9 mouse cellular contexts compared by ENCODE assay signal in the genomic region with DNA sequence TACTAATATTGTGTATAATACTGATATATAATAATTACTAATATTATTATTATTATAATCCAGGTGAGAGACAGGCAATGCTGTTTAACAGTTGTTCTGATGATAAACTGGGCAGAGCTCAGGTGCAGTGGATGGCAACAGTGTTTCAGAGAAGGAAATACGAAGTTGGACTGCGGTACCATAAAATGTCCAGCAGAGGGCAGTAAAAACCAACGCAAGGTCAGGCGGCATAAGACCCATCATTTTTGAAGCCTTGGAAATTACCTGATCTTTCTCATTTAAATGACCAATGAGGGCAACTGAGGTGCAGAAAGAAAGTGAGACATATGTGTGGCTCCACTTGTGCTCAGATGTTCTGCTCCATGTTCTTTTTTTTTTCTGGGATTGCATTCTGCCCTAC. TPM values are rescaled to one million over a fixed set of nuclear protein-coding genes. Genes with fewer than 3 reads are reported as not detected.
DNase-seq lines count a peak whose midpoint lies in the region; ATAC-seq and TF ChIP-seq lines count a peak whose summit lies in the region.
"Had no signal": no experiment of that assay in that cellular context is flagged by ENCODE, and none has a peak within 500 bp of the region (broad histone marks: within the 10 kb centered on the region; RNA-seq: fewer than 3 reads in every experiment).

No protein-coding gene starts in this region.

- no peaks in the 10 kb centered on the region for H3K9me3 ChIP-seq in kidney, embryonic 16.5 days (ENCODE audit: low read length)
- H3K9me3 ChIP-seq in liver, postnatal 0 days (ENCODE audit: low read length): no peaks in the 10 kb centered on the region
- H3K9me3 ChIP-seq: liver, embryonic 15.5 days had no signal

- no peak overlapping the region for H3K4me2 ChIP-seq in kidney, embryonic 16.5 days (replicated peaks; ENCODE audit: low read depth, low read length)
- H3K4me2 ChIP-seq in liver, postnatal 0 days (ENCODE audit: low read depth, low read length): no peak overlapping the region
- H3K4me2 ChIP-seq: liver, embryonic 15.5 days had no signal

- DNase-seq in kidney, adult 18-20 months: peak; percentile 55
- peak; percentile 88 for DNase-seq in CD4-positive, CD25-positive, alpha-beta regulatory T cell, adult 2 months (ENCODE audit: low read depth, low spot score)
- DNase-seq in MEL-GATA-1-ER (ENCODE audit: extremely low read depth, low read depth): peak; percentile 51
- peak; percentile 73 for DNase-seq in embryo, embryonic 11 days
- DNase-seq in liver, postnatal 0 days: peak; percentile 43
- DNase-seq in thymus, postnatal 0 days (ENCODE audit: low spot score): peak; percentile 77
- no peak for DNase-seq in adrenal gland, postnatal 25 days

- TF ChIP-seq EP300 in liver, postnatal 0 days (IDR thresholded peaks at IDR 0.05; ENCODE audit: low read depth): no peak

- TF ChIP-seq CTCF in liver, postnatal 0 days (IDR thresholded peaks at IDR 0.05; ENCODE audit: low read depth): peak; percentile 92

- H3K36me3 ChIP-seq in kidney, embryonic 16.5 days (ENCODE audit: insufficient read depth, low read length): no peaks in the 10 kb centered on the region
- no peaks in the 10 kb centered on the region for H3K36me3 ChIP-seq in liver, postnatal 0 days (replicated peaks; ENCODE audit: insufficient read depth, low read length)
- H3K36me3 ChIP-seq: liver, embryonic 15.5 days had no signal

- ATAC-seq in kidney, embryonic 16.5 days (ENCODE audit: low FRiP score, low TSS enrichment): no peak
- no peak for ATAC-seq in liver, postnatal 0 days

- H3K4me3 ChIP-seq in kidney, embryonic 16.5 days (ENCODE audit: low read length): no peak overlapping the region
- no peak overlapping the region for H3K4me3 ChIP-seq in liver, postnatal 0 days (ENCODE audit: low read depth, low read length)
- H3K4me3 ChIP-seq: liver, embryonic 15.5 days had no signal

- H3K4me1 ChIP-seq in kidney, embryonic 16.5 days (ENCODE audit: insufficient read depth, low read length): peaks cover 43% of the 10 kb centered on the region
- peaks cover 21% of the 10 kb centered on the region for H3K4me1 ChIP-seq in liver, postnatal 0 days (ENCODE audit: insufficient read depth)

- H3K27me3 ChIP-seq in kidney, embryonic 16.5 days (ENCODE audit: insufficient read depth, low read length): no peaks in the 10 kb centered on the region
- H3K27me3 ChIP-seq in liver, postnatal 0 days (ENCODE audit: insufficient read depth, low read length): no peaks in the 10 kb centered on the region

- 0% methylated on average over 4 of the region's 4 CpGs for WGBS in kidney, embryonic 16.5 days
- WGBS in liver, postnatal 0 days (ENCODE audit: insufficient replicate concordance): 2% methylated on average over 4 of the region's 4 CpGs

- H3K27ac ChIP-seq in kidney, embryonic 16.5 days (ENCODE audit: low read length): no peak overlapping the region
- no peak overlapping the region for H3K27ac ChIP-seq in liver, postnatal 0 days (ENCODE audit: low read depth)
- H3K27ac ChIP-seq: liver, embryonic 15.5 days had no signal

- H3K9ac ChIP-seq in kidney, embryonic 16.5 days (replicated peaks; ENCODE audit: low read length): no peak overlapping the region
- no peak overlapping the region for H3K9ac ChIP-seq in liver, postnatal 0 days (replicated peaks)
- H3K9ac ChIP-seq: liver, embryonic 15.5 days had no signal

RNA-seq across cellular contexts. Expression of a gene that starts 21.9 kb away (rescaled TPM):
- 0.87 and 0.89 TPM in 2 replicates for polyA plus RNA-seq in kidney, embryonic 16.5 days (2015; fragmentation: Nextera tagmentation; extraction: Ambion mirVana)
- 0.23 and 0.25 TPM in 2 replicates for polyA plus RNA-seq in liver, postnatal 0 days (2015; fragmentation: Nextera tagmentation; extraction: Ambion mirVana)
- polyA plus RNA-seq in thymus, postnatal 0 days (2015; fragmentation: Nextera tagmentation; extraction: Ambion mirVana): 0.42 and 0.66 TPM in 2 replicates
- total RNA-seq in adrenal gland, postnatal 25 days (2021): 0.94 TPM in 1 of 2 replicates, not detected in the other

RNA-seq across cellular contexts. Expression of a gene that starts 24.7 kb away (rescaled TPM):
- polyA plus RNA-seq in kidney, embryonic 16.5 days (2015; fragmentation: Nextera tagmentation; extraction: Ambion mirVana): 6.1 and 6.4 TPM in 2 replicates
- polyA plus RNA-seq in liver, postnatal 0 days (2015; fragmentation: Nextera tagmentation; extraction: Ambion mirVana): 0.47 and 0.53 TPM in 2 replicates
- polyA plus RNA-seq in thymus, postnatal 0 days (2015; fragmentation: Nextera tagmentation; extraction: Ambion mirVana): 0.15 and 0.48 TPM in 2 replicates
- 0.95 and 3.7 TPM in 2 replicates for total RNA-seq in adrenal gland, postnatal 25 days (2021)

RNA-seq across cellular contexts. Expression of a gene that starts 26.5 kb away (rescaled TPM):
- polyA plus RNA-seq in kidney, embryonic 16.5 days (2015; fragmentation: Nextera tagmentation; extraction: Ambion mirVana): 2.7 and 2.8 TPM in 2 replicates
- polyA plus RNA-seq in liver, postnatal 0 days (2015; fragmentation: Nextera tagmentation; extraction: Ambion mirVana): not detected in 2 replicates
- 0.04 and 0.05 TPM in 2 replicates for polyA plus RNA-seq in thymus, postnatal 0 days (2015; fragmentation: Nextera tagmentation; extraction: Ambion mirVana)
- 0.81 and 1.0 TPM in 2 replicates for total RNA-seq in adrenal gland, postnatal 25 days (2021)

RNA-seq across cellular contexts. Expression of a gene that starts 53.8 kb away (rescaled TPM):
- 60.2 and 62.9 TPM in 2 replicates for polyA plus RNA-seq in kidney, embryonic 16.5 days (2015; fragmentation: Nextera tagmentation; extraction: Ambion mirVana)
- 4.8 and 5.1 TPM in 2 replicates for polyA plus RNA-seq in liver, postnatal 0 days (2015; fragmentation: Nextera tagmentation; extraction: Ambion mirVana)
- polyA plus RNA-seq in thymus, postnatal 0 days (2015; fragmentation: Nextera tagmentation; extraction: Ambion mirVana): 3.5 and 3.6 TPM in 2 replicates
- 20.7 and 23.0 TPM in 2 replicates for total RNA-seq in adrenal gland, postnatal 25 days (2021)
